Mouse (Mus musculus) ovary, postnatal 10 days (tissue): ENCODE measurements at regions not wholly inside any gene's neighbourhood (a gene's known extent, or its start where the extent isn't known, plus 50 kb on each side); places are given as distances from the start of the nearest gene placed in this dataset.

Source experiments
- DNase-seq: peaks from one replicate; pipeline ENCODE4 v3.0.0; 2022; ENCODE audit warnings: low spot score

GRCm38 (mm10) chr6:147686927-147687326 is 211.3 kb downstream of the Ccdc91 start:
- DNase-seq = no peak

- DNase-seq = no peak
These were observed 222.6 kb downstream of the Ccdc91 start for GRCm38 (mm10) chr6:147698255-147698654.

- DNase-seq = no peak
These were observed 223.8 kb downstream of the Ccdc91 start for GRCm38 (mm10) chr6:147699449-147699848.

- DNase-seq = no peak
These were observed 225.0 kb downstream of the Ccdc91 start for GRCm38 (mm10) chr6:147700629-147701028.

- no peak for DNase-seq
These were observed 226.3 kb downstream of the Ccdc91 start for GRCm38 (mm10) chr6:147701956-147702355.

- DNase-seq = no peak
These were observed 228.7 kb downstream of the Ccdc91 start for GRCm38 (mm10) chr6:147704297-147704696.

- DNase-seq = no peak
These were observed 230.3 kb downstream of the Ccdc91 start for GRCm38 (mm10) chr6:147705936-147706335.

GRCm38 (mm10) chr6:147706741-147707140 is 231.1 kb downstream of the Ccdc91 start:
- DNase-seq = no peak

- DNase-seq = no peak
These were observed 242.6 kb downstream of the Ccdc91 start for GRCm38 (mm10) chr6:147718052-147718712.

GRCm38 (mm10) chr6:147718713-147719490 is 243.3 kb downstream of the Ccdc91 start:
- no peak for DNase-seq

- DNase-seq = no peak
These were observed 243.9 kb downstream of the Ccdc91 start for GRCm38 (mm10) chr6:147719539-147719938.

GRCm38 (mm10) chr6:147723336-147723735 is 247.7 kb downstream of the Ccdc91 start:
- no peak for DNase-seq

GRCm38 (mm10) chr6:147726987-147727386 is 251.4 kb downstream of the Ccdc91 start:
- no peak for DNase-seq

- DNase-seq = no peak
These were observed 252.3 kb downstream of the Ccdc91 start for GRCm38 (mm10) chr6:147727644-147728533.

GRCm38 (mm10) chr6:147729721-147730120 is 254.1 kb downstream of the Ccdc91 start:
- no peak for DNase-seq

GRCm38 (mm10) chr6:147738621-147739325 is 263.1 kb downstream of the Ccdc91 start:
- no peak for DNase-seq

GRCm38 (mm10) chr6:147741446-147741845 is 265.8 kb downstream of the Ccdc91 start:
- DNase-seq = no peak

GRCm38 (mm10) chr6:147744081-147744480 is 268.5 kb downstream of the Ccdc91 start:
- no peak for DNase-seq

- no peak for DNase-seq
These were observed 270.1 kb downstream of the Ccdc91 start for GRCm38 (mm10) chr6:147745690-147746089.

GRCm38 (mm10) chr6:147747945-147748344 is 272.3 kb downstream of the Ccdc91 start:
- DNase-seq = no peak

- no peak for DNase-seq
These were observed 276.7 kb downstream of the Ccdc91 start for GRCm38 (mm10) chr6:147752301-147752700.

- DNase-seq = no peak
These were observed 278.2 kb downstream of the Ccdc91 start for GRCm38 (mm10) chr6:147753828-147754227.
